Mouse (Mus musculus) urinary bladder, postnatal 4 days (tissue): ENCODE measurements around the gene Ccdc183.

Experiments used
- DNase-seq, 2 experiments: peaks; one replicate each; pipeline ENCODE4 v3.0.0; 2021 to 2022; ENCODE audit warnings: low spot score in 2 of 2

Gene Ccdc183

GRCm38 (mm10) chr2:25617578-25617977, at the start of gene Ccdc183:
Ccdc183 (minus strand) TSS chr2:25617678.
- no peak for DNase-seq

- no peak for DNase-seq
Observed at GRCm38 (mm10) chr2:25666516-25666915, 49.0 kb upstream of the Ccdc183 start.

- DNase-seq: no peak
Observed at GRCm38 (mm10) chr2:25664125-25664524, 46.6 kb upstream of the Ccdc183 start.

GRCm38 (mm10) chr2:25663511-25663910, 46.0 kb upstream of the Ccdc183 start:
- no peak for DNase-seq

- DNase-seq: no peak
Observed at GRCm38 (mm10) chr2:25661245-25661970, 43.9 kb upstream of the Ccdc183 start.

GRCm38 (mm10) chr2:25660279-25660678, 42.8 kb upstream of the Ccdc183 start:
- DNase-seq: no peak

- DNase-seq: no peak
Observed at GRCm38 (mm10) chr2:25657652-25658051, 40.2 kb upstream of the Ccdc183 start, which contains the start of gene Lcn5. Lcn5 (plus strand) TSS chr2:25657952.

- no peak for DNase-seq
Observed at GRCm38 (mm10) chr2:25657246-25657645, 39.8 kb upstream of the Ccdc183 start.

GRCm38 (mm10) chr2:25656691-25657090, 39.2 kb upstream of the Ccdc183 start:
- no peak for DNase-seq

GRCm38 (mm10) chr2:25654502-25654901, 37.0 kb upstream of the Ccdc183 start:
- DNase-seq: no peak

GRCm38 (mm10) chr2:25652902-25653301, 35.4 kb upstream of the Ccdc183 start, which contains the start of gene Lcn8:
Lcn8 (plus strand) TSS chr2:25653120.
- no peak for DNase-seq

GRCm38 (mm10) chr2:25639890-25640289, 22.4 kb upstream of the Ccdc183 start:
- DNase-seq: no peak

- no peak for DNase-seq
Observed at GRCm38 (mm10) chr2:25634046-25634445, 16.6 kb upstream of the Ccdc183 start.

- DNase-seq: no peak
Observed at GRCm38 (mm10) chr2:25633616-25634015, 16.1 kb upstream of the Ccdc183 start.

- no peak for DNase-seq
Observed at GRCm38 (mm10) chr2:25628738-25629137, 11.3 kb upstream of the Ccdc183 start.

GRCm38 (mm10) chr2:25627811-25628210, 10.3 kb upstream of the Ccdc183 start, which contains the start of gene Fcna:
Fcna (minus strand) TSS chr2:25628030.
- no peak for DNase-seq

GRCm38 (mm10) chr2:25625986-25626385, 8.5 kb upstream of the Ccdc183 start:
- no peak for DNase-seq

GRCm38 (mm10) chr2:25621229-25622200, 4.0 kb upstream of the Ccdc183 start, which contains the start of gene Tmem141:
Tmem141 (minus strand) TSS chr2:25622005.
- DNase-seq: peak; percentile 86 to 91

GRCm38 (mm10) chr2:25620852-25621228, 3.4 kb upstream of the Ccdc183 start:
- DNase-seq: no peak

GRCm38 (mm10) chr2:25620386-25620785, 2.9 kb upstream of the Ccdc183 start:
- DNase-seq: no peak

GRCm38 (mm10) chr2:25616398-25616797, 1.1 kb downstream of the Ccdc183 start:
- DNase-seq: no peak

- DNase-seq: no peak
Observed at GRCm38 (mm10) chr2:25608671-25609070, 8.8 kb downstream of the Ccdc183 start.
